Mouse (Mus musculus): Measurements from ENCODE around the gene Pacsin2.

DNA sequence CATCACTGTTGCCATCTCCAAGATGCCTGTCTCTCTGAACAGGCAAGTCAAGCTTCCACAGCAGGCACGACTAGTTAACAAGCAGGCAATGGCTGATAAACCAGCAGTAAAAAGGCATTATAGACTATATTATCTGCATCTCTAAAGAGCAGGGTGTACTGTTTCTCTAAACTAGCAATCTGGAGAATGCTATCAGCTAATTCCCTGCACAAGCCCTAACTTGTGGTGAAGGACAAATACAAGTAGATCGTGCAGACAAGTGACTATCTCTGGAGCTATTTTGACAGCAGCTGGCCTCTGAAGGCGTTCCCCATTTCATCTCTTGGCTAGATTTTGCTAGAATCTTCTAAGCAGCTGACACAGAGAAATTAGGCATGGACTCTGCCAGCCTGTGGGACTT, 100.2 kb downstream of the Pacsin2 start:
- TF ChIP-seq CTCF (IDR thresholded peaks at IDR 0.05; ENCODE audit: low read depth), result no peak
- TF ChIP-seq EP300 (optimal IDR thresholded peaks at IDR 0.05), result no peak
